Mouse (Mus musculus): ENCODE data around the gene Ccnyl1. TPM values are rescaled to one million over a fixed set of nuclear protein-coding genes. Genes with fewer than 3 reads are reported as not detected.

Ccnyl1 gene
- polyA plus RNA-seq, 1 experiment: 31.6 TPM

DNA sequence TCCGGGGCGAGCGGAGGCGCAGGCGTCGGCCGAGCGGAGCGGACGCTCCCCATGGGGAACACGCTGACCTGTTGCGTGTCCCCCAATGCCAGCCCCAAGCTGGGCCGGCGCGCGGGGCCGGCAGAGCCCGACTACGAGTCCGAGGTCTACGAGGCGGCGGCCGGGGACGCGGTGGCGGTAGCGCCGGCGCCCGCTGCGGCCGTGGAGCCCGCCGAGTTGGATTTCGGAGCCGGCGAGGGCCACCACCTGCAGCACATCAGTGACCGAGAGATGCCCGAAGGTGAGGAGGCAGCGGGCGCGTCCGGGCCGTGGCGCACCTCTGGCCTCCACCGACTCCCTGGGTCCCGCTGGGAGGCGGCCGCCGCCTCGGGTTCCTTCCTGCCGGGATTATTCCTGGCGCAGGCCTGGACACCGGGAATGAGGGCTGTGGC, 881 bp downstream of the Ccnyl1 start:
- TF ChIP-seq CTCF (IDR thresholded peaks at IDR 0.05; ENCODE audit: low read depth, low read length): no peak
- TF ChIP-seq EP300 (IDR thresholded peaks at IDR 0.05; ENCODE audit: insufficient read depth, low read depth, low read length): no peak
- no peak for TF ChIP-seq POLR2A (IDR thresholded peaks at IDR 0.05; ENCODE audit: insufficient read depth, low read length)

DNA sequence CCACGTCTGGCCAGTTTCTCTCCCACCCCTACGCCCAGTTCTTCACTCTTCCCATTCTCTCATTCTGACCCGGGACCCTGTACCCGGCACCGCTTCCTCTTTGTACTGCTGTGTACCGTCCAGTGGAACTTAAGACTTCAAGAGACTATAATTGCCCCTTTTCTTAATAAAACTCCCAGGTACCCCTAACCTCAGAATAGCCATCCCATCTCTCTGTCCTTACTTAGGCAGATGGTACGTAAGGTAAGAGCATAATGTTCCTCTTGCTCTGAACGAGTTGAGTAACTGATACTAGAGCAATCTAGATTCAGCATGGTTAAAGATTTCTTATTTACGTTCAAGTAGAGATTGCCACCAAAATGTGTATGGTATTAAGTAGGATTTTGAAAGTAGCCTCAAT, 1.3 kb downstream of the Ccnyl1 start:
- peaks cover 3% of the 10 kb centered on the region for H3K4me1 ChIP-seq (ENCODE audit: control insufficient read depth, insufficient read depth, low read length)
- H3K27me3 ChIP-seq (ENCODE audit: control insufficient read depth, insufficient read depth, low read length, poor library complexity, severe bottlenecking): no peaks in the 10 kb centered on the region
- no peaks in the 10 kb centered on the region for H3K9me3 ChIP-seq (replicated peaks; ENCODE audit: control insufficient read depth, insufficient read depth, low read length, poor library complexity, severe bottlenecking)
- peak overlapping the region; percentile 95 for H3K9ac ChIP-seq (ENCODE audit: low read depth, poor library complexity, severe bottlenecking)
- H3K27ac ChIP-seq (ENCODE audit: insufficient read depth, low read length): no peak overlapping the region
- TF ChIP-seq CTCF (IDR thresholded peaks at IDR 0.05; ENCODE audit: low read depth, low read length) (no peak), EP300 (IDR thresholded peaks at IDR 0.05; ENCODE audit: insufficient read depth, low read depth, low read length) (no peak)
- H3K36me3 ChIP-seq (ENCODE audit: control insufficient read depth, insufficient read depth, low read length, poor library complexity, severe bottlenecking): no peaks in the 10 kb centered on the region; the same call in 1 of the 2 replicates
- H3K4me3 ChIP-seq (ENCODE audit: low read depth, low read length): peak overlapping the region; percentile 84

More for the DNA sequence above, 881 bp downstream of the Ccnyl1 start:
- Histone ChIP-seq H3K9ac (ENCODE audit: low read depth, poor library complexity, severe bottlenecking) (peak overlapping the region; percentile 95), H3K36me3 (ENCODE audit: control insufficient read depth, insufficient read depth, low read length, poor library complexity, severe bottlenecking) (no peaks in the 10 kb centered on the region; the same call in 1 of the 2 replicates), H3K4me1 (ENCODE audit: control insufficient read depth, insufficient read depth, low read length) (peaks cover 3% of the 10 kb centered on the region), H3K27ac (ENCODE audit: insufficient read depth, low read length) (no peak overlapping the region), H3K4me3 (ENCODE audit: low read depth, low read length) (peak overlapping the region; percentile 84), H3K9me3 (replicated peaks; ENCODE audit: control insufficient read depth, insufficient read depth, low read length, poor library complexity, severe bottlenecking) (no peaks in the 10 kb centered on the region), H3K27me3 (ENCODE audit: control insufficient read depth, insufficient read depth, low read length, poor library complexity, severe bottlenecking) (no peaks in the 10 kb centered on the region)

DNA sequence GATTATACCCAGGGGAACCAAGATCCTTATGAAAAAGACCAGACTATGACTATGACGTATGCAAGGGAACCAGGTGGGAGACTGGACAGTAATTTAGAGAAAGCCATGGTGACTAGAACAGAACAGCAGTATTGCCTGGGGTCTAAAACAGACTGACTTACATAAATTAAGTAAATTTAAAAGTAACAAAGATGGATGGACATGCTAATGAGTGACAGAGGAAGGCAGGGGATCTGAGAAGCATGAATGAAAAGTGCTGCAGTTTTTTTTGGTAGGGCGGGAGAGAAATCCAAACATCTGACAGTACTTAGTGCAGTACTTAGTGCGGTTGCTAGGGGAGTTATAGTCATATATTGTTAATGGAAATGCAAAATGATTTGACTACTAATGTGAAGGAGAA, 4.9 kb downstream of the Ccnyl1 start:
- no peak overlapping the region for H3K4me3 ChIP-seq (ENCODE audit: low read depth, low read length)
- H3K27me3 ChIP-seq (ENCODE audit: control insufficient read depth, insufficient read depth, low read length, poor library complexity, severe bottlenecking): no peaks in the 10 kb centered on the region
- H3K27ac ChIP-seq (ENCODE audit: insufficient read depth, low read length): no peak overlapping the region
- no peaks in the 10 kb centered on the region; the same call in 1 of the 2 replicates for H3K36me3 ChIP-seq (ENCODE audit: control insufficient read depth, insufficient read depth, low read length, poor library complexity, severe bottlenecking)
- TF ChIP-seq EP300 (IDR thresholded peaks at IDR 0.05; ENCODE audit: insufficient read depth, low read depth, low read length) (no peak), POLR2A (IDR thresholded peaks at IDR 0.05; ENCODE audit: insufficient read depth, low read length) (no peak), CTCF (IDR thresholded peaks at IDR 0.05; ENCODE audit: low read depth, low read length) (no peak)
- H3K9ac ChIP-seq (ENCODE audit: low read depth, poor library complexity, severe bottlenecking): no peak overlapping the region
- H3K4me1 ChIP-seq (ENCODE audit: control insufficient read depth, insufficient read depth, low read length): peaks cover 3% of the 10 kb centered on the region
- H3K9me3 ChIP-seq (replicated peaks; ENCODE audit: control insufficient read depth, insufficient read depth, low read length, poor library complexity, severe bottlenecking): no peaks in the 10 kb centered on the region

DNA sequence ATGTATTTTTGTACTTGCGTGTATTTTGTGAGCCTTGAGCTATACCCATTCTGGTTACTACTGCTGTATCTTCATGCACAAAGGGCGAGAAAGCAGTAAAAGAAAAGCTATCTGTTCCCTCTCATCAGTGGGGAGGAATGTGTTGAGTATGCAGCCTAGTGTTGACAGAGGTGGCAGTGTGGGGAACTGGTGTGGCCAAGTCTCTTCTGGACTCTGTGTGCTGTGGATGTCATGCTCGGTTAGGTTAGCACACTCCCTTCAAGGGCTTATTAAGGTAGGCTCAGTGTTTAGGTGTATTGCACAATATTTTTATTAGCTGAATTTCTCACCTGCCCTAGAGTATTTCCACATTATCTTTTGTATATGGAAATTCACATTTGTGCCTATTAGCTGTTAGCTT, 11.5 kb downstream of the Ccnyl1 start:
- Histone ChIP-seq H3K9ac (ENCODE audit: low read depth, poor library complexity, severe bottlenecking) (no peak overlapping the region), H3K4me3 (ENCODE audit: low read depth, low read length) (no peak overlapping the region), H3K27ac (ENCODE audit: insufficient read depth, low read length) (no peak overlapping the region), H3K9me3 (replicated peaks; ENCODE audit: control insufficient read depth, insufficient read depth, low read length, poor library complexity, severe bottlenecking) (no peaks in the 10 kb centered on the region), H3K27me3 (ENCODE audit: control insufficient read depth, insufficient read depth, low read length, poor library complexity, severe bottlenecking) (no peaks in the 10 kb centered on the region), H3K4me1 (ENCODE audit: control insufficient read depth, insufficient read depth, low read length) (no peaks in the 10 kb centered on the region), H3K36me3 (ENCODE audit: control insufficient read depth, insufficient read depth, low read length, poor library complexity, severe bottlenecking) (peaks cover 2% of the 10 kb centered on the region; the same call in 1 of the 2 replicates)
- TF ChIP-seq EP300 (IDR thresholded peaks at IDR 0.05; ENCODE audit: insufficient read depth, low read depth, low read length) (no peak), POLR2A (IDR thresholded peaks at IDR 0.05; ENCODE audit: insufficient read depth, low read length) (no peak), CTCF (IDR thresholded peaks at IDR 0.05; ENCODE audit: low read depth, low read length) (no peak)

DNA sequence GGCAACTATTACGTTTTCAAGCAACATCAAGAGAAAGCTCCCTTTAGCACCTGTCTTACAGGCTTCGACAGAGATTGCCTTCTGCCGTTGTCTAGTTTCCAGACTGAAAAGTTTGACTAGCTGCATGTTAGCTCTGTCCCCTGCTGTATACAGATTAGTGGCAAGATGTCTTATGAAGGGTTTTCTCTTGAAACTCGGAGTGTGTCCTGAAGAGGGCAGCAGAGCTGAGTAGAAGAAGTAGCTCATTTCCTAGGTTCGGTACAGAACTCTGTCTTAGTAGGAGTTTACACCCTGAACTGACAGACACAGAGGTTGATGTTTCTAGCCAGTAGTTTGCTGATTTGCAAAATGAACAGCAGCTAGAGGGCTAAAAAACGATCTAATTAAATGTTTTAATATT, 15.0 kb downstream of the Ccnyl1 start:
- H3K36me3 ChIP-seq (ENCODE audit: control insufficient read depth, insufficient read depth, low read length, poor library complexity, severe bottlenecking): peaks cover 2% of the 10 kb centered on the region; the same call in 1 of the 2 replicates
- H3K9ac ChIP-seq (ENCODE audit: low read depth, poor library complexity, severe bottlenecking): no peak overlapping the region
- H3K27me3 ChIP-seq (ENCODE audit: control insufficient read depth, insufficient read depth, low read length, poor library complexity, severe bottlenecking): no peaks in the 10 kb centered on the region
- H3K27ac ChIP-seq (ENCODE audit: insufficient read depth, low read length): no peak overlapping the region
- no peaks in the 10 kb centered on the region for H3K4me1 ChIP-seq (ENCODE audit: control insufficient read depth, insufficient read depth, low read length)
- no peaks in the 10 kb centered on the region for H3K9me3 ChIP-seq (replicated peaks; ENCODE audit: control insufficient read depth, insufficient read depth, low read length, poor library complexity, severe bottlenecking)
- no peak overlapping the region for H3K4me3 ChIP-seq (ENCODE audit: low read depth, low read length)
- TF ChIP-seq CTCF (IDR thresholded peaks at IDR 0.05; ENCODE audit: low read depth, low read length): no peak
- TF ChIP-seq EP300 (IDR thresholded peaks at IDR 0.05; ENCODE audit: insufficient read depth, low read depth, low read length): no peak
- no peak for TF ChIP-seq POLR2A (IDR thresholded peaks at IDR 0.05; ENCODE audit: insufficient read depth, low read length)

DNA sequence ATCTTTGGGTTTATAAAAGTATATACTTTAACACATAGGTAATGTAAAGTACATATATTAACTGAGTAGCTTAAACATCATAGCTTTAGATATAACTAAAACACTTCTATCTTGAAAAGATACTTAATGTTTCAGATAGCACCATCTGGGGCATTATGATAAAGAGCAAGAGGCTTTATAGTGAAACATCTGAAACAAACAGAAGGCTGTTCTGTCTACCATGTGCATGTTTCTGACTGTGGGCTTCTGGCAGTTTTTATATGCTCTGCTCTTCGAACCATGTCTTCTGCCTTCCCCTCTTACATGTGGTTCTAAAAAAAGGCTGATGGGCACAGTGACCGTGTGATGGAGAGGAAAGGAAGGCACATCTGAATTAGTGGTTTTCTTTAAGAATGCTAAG, 16.4 kb downstream of the Ccnyl1 start:
- H3K9me3 ChIP-seq (replicated peaks; ENCODE audit: control insufficient read depth, insufficient read depth, low read length, poor library complexity, severe bottlenecking): no peaks in the 10 kb centered on the region
- no peak overlapping the region for H3K4me3 ChIP-seq (ENCODE audit: low read depth, low read length)
- H3K27me3 ChIP-seq (ENCODE audit: control insufficient read depth, insufficient read depth, low read length, poor library complexity, severe bottlenecking): no peaks in the 10 kb centered on the region
- peaks cover 2% of the 10 kb centered on the region; the same call in 1 of the 2 replicates for H3K36me3 ChIP-seq (ENCODE audit: control insufficient read depth, insufficient read depth, low read length, poor library complexity, severe bottlenecking)
- no peak overlapping the region for H3K9ac ChIP-seq (ENCODE audit: low read depth, poor library complexity, severe bottlenecking)
- no peak for TF ChIP-seq CTCF (IDR thresholded peaks at IDR 0.05; ENCODE audit: low read depth, low read length)
- no peak for TF ChIP-seq POLR2A (IDR thresholded peaks at IDR 0.05; ENCODE audit: insufficient read depth, low read length)
- TF ChIP-seq EP300 (IDR thresholded peaks at IDR 0.05; ENCODE audit: insufficient read depth, low read depth, low read length): no peak
- H3K27ac ChIP-seq (ENCODE audit: insufficient read depth, low read length): no peak overlapping the region
- H3K4me1 ChIP-seq (ENCODE audit: control insufficient read depth, insufficient read depth, low read length): no peaks in the 10 kb centered on the region

All from ES-Bruce4 (cell line).